Mouse (Mus musculus): Measurements from ENCODE around the gene Cd248.

GRCm38 (mm10) chr19:5073518-5073917, 5.6 kb downstream of the Cd248 start:
- TF ChIP-seq POLR2A (IDR thresholded peaks at IDR 0.05; ENCODE audit: borderline replicate concordance, control insufficient read depth, low read depth, low read length), result no peak
- no peak for TF ChIP-seq CTCF (IDR thresholded peaks at IDR 0.05; ENCODE audit: control insufficient read depth, insufficient read depth, low read length)
